Mouse (Mus musculus) heart, embryonic 10.5 days (tissue): ENCODE data around the gene Zbtb12. TPM values are rescaled to one million over a fixed set of nuclear protein-coding genes. Genes with fewer than 3 reads are reported as not detected.
A peak's percentile ranks its signal among the peaks of the same experiment; 100 is the strongest.
"Not testable (repeated sequence)": the region's sequence is repeated elsewhere in the genome, so short reads cannot be mapped to it uniquely, and the experiment has no call there.

ENCODE experiments used
- DNase-seq: peaks from one replicate; pipeline ENCODE4 v3.0.0-alpha.2; 2017; ENCODE audit warnings: low spot score
- H3K27ac ChIP-seq: fragments of 300-500 bp; sonication (generic); 2 replicates; pipeline ENCODE4 v1.5.1; 2016; ENCODE audit warnings: mild to moderate bottlenecking
- H3K27me3 ChIP-seq: fragments of 300-500 bp; sonication (generic); 2 replicates; pipeline ENCODE4 v1.6.1; 2016; ENCODE audit warnings: mild to moderate bottlenecking; ENCODE audit not compliant: poor library complexity, insufficient read depth, severe bottlenecking
- H3K36me3 ChIP-seq: fragments of 300-500 bp; sonication (generic); 2 replicates; pipeline ENCODE4 v1.6.1; 2016; ENCODE audit warnings: mild to moderate bottlenecking, moderate library complexity
- H3K4me1 ChIP-seq: fragments of 300-500 bp; sonication (generic); 2 replicates; pipeline ENCODE4 v1.6.1; 2016; ENCODE audit warnings: mild to moderate bottlenecking
- H3K4me3 ChIP-seq: fragments of 300-500 bp; sonication (generic); 2 replicates; pipeline ENCODE4 v1.5.1; 2016; ENCODE audit warnings: mild to moderate bottlenecking, moderate library complexity
- H3K9me3 ChIP-seq: fragments of 300-500 bp; sonication (generic); 2 replicates; pipeline ENCODE4 v1.6.1; 2016; ENCODE audit warnings: mild to moderate bottlenecking, moderate library complexity
- WGBS: fragments of 180-500 bp; shearing (Covaris S2); methylation state at CpG from one replicate; pipeline ENCODE4 v1.1.7; 2016; 5-methylcytosine and 5-hydroxymethylcytosine counted together
- polyA plus RNA-seq: library from polyadenylated mRNA; unstranded; fragments of >200 nt; fragmentation: Nextera tagmentation; extraction: Ambion mirVana; gene quantifications from 2 replicates; pipeline ENCODE4 v1.2.1, GENCODE M21; 2016

Gene Zbtb12
- polyA plus RNA-seq, 1 experiment from 2014 or later, result 4.1 TPM

- DNase-seq, result peak; percentile 92
- H3K9me3 ChIP-seq, result no peaks in the 10 kb centered on the region
- H3K27ac ChIP-seq, result peak within 1 kb of the TSS; percentile 99
- WGBS, result under 1% methylated on average over 33 of the region's 44 CpGs
- H3K4me3 ChIP-seq, result peak within 1 kb of the TSS; percentile 99
- H3K27me3 ChIP-seq, result no peaks in the 10 kb centered on the region
- H3K36me3 ChIP-seq, result peaks cover 30% of the 10 kb centered on the region
- H3K4me1 ChIP-seq, result peaks cover 46% of the 10 kb centered on the region
Measured at GRCm38 (mm10) chr17:34898160-34898586, 18.9 kb downstream of the Zbtb12 start, which contains the start of the genes C2 and Ehmt2. C2 (minus strand) TSS chr17:34898265. Ehmt2 (plus strand) TSS chr17:34898469.

GRCm38 (mm10) chr17:34898706-34899052 lies 19.4 kb downstream of the Zbtb12 start:
- H3K27ac ChIP-seq, result peak overlapping the region; percentile 99
- no peak for DNase-seq
- H3K4me3 ChIP-seq, result peak overlapping the region; percentile 99
- peaks cover 35% of the 10 kb centered on the region for H3K36me3 ChIP-seq
- H3K27me3 ChIP-seq, result no peaks in the 10 kb centered on the region
- no peaks in the 10 kb centered on the region for H3K9me3 ChIP-seq
- WGBS, result 1% methylated on average over 30 of the region's 47 CpGs
- peaks cover 43% of the 10 kb centered on the region for H3K4me1 ChIP-seq

- peak; percentile 78 for DNase-seq
- Histone ChIP-seq H3K27me3 (no peaks in the 10 kb centered on the region), H3K4me3 (peak overlapping the region; percentile 99), H3K4me1 (peaks cover 38% of the 10 kb centered on the region), H3K36me3 (peaks cover 41% of the 10 kb centered on the region), H3K9me3 (no peaks in the 10 kb centered on the region), H3K27ac (peak overlapping the region; percentile 99)
- under 1% methylated on average over 37 of the region's 45 CpGs for WGBS
Measured at GRCm38 (mm10) chr17:34899053-34899889, 20.0 kb downstream of the Zbtb12 start.

GRCm38 (mm10) chr17:34899890-34900243 lies 20.6 kb downstream of the Zbtb12 start:
- Histone ChIP-seq H3K4me1 (peaks cover 35% of the 10 kb centered on the region), H3K9me3 (no peaks in the 10 kb centered on the region), H3K36me3 (peaks cover 47% of the 10 kb centered on the region), H3K27me3 (no peaks in the 10 kb centered on the region), H3K4me3 (peak overlapping the region; percentile 99), H3K27ac (peak overlapping the region; percentile 99)
- no peak for DNase-seq
- WGBS, result 9% methylated on average over 5 of the region's 5 CpGs

GRCm38 (mm10) chr17:34900826-34901225 lies 21.5 kb downstream of the Zbtb12 start:
- DNase-seq, H3K4me3 ChIP-seq, H3K27me3 ChIP-seq, H3K27ac ChIP-seq, H3K9me3 ChIP-seq: not testable (repeated sequence)
- Histone ChIP-seq H3K36me3 (peaks cover 52% of the 10 kb centered on the region), H3K4me1 (peaks cover 26% of the 10 kb centered on the region)

- not testable (repeated sequence) for H3K27me3 ChIP-seq, H3K4me3 ChIP-seq, DNase-seq, H3K9me3 ChIP-seq, H3K27ac ChIP-seq
- H3K36me3 ChIP-seq, result peaks cover 55% of the 10 kb centered on the region
- WGBS, result 93% methylated on average over 9 of the region's 10 CpGs
- H3K4me1 ChIP-seq, result peaks cover 14% of the 10 kb centered on the region
Measured at GRCm38 (mm10) chr17:34901948-34902347, 22.7 kb downstream of the Zbtb12 start.

GRCm38 (mm10) chr17:34902895-34903294 lies 23.6 kb downstream of the Zbtb12 start:
- WGBS, result 88% methylated on average over 9 of the region's 9 CpGs

GRCm38 (mm10) chr17:34910982-34911381 lies 31.7 kb downstream of the Zbtb12 start:
- 92% methylated on average over 10 of the region's 10 CpGs for WGBS
- Histone ChIP-seq H3K36me3 (peaks cover 78% of the 10 kb centered on the region), H3K27ac (no peak overlapping the region), H3K27me3 (no peaks in the 10 kb centered on the region), H3K9me3 (no peaks in the 10 kb centered on the region), H3K4me1 (peaks cover 18% of the 10 kb centered on the region), H3K4me3 (no peak overlapping the region)
- DNase-seq, result no peak

More at GRCm38 (mm10) chr17:34902895-34903294, 23.6 kb downstream of the Zbtb12 start:
- Histone ChIP-seq H3K4me1 (peaks cover 6% of the 10 kb centered on the region), H3K36me3 (peaks cover 65% of the 10 kb centered on the region), H3K27me3 (no peaks in the 10 kb centered on the region), H3K27ac (no peak overlapping the region), H3K4me3 (no peak overlapping the region), H3K9me3 (no peaks in the 10 kb centered on the region)
- no peak for DNase-seq

- Histone ChIP-seq H3K4me1 (peaks cover 18% of the 10 kb centered on the region), H3K27me3 (no peaks in the 10 kb centered on the region), H3K27ac (no peak overlapping the region), H3K36me3 (peaks cover 69% of the 10 kb centered on the region), H3K9me3 (no peaks in the 10 kb centered on the region), H3K4me3 (no peak overlapping the region)
- WGBS, result 49% methylated on average over 5 of the region's 5 CpGs
- DNase-seq, result no peak
Measured at GRCm38 (mm10) chr17:34911945-34912351, 32.7 kb downstream of the Zbtb12 start.

- Histone ChIP-seq H3K27ac (0 out of 2 replicates have a peak within 1 kb of the TSS, but pooled peaks have one; percentile 2), H3K9me3 (no peaks in the 10 kb centered on the region), H3K36me3 (peaks cover 47% of the 10 kb centered on the region), H3K27me3 (no peaks in the 10 kb centered on the region), H3K4me1 (peaks cover 23% of the 10 kb centered on the region), H3K4me3 (no peak within 1 kb of the TSS; the same call in 1 of the 2 replicates)
- WGBS, result 38% methylated on average over 18 of the region's 18 CpGs
- DNase-seq, result no peak
Measured at GRCm38 (mm10) chr17:34913930-34914665, 34.8 kb downstream of the Zbtb12 start, which contains the start of gene Slc44a4. Slc44a4 (plus strand) TSS chr17:34914466.

GRCm38 (mm10) chr17:34915410-34915831 lies 36.1 kb downstream of the Zbtb12 start:
- 15% methylated on average over 11 of the region's 11 CpGs for WGBS
- DNase-seq, result no peak
- peaks cover 34% of the 10 kb centered on the region for H3K36me3 ChIP-seq
- H3K4me3 ChIP-seq, result peak overlapping the region; percentile 35
- peaks cover 23% of the 10 kb centered on the region for H3K4me1 ChIP-seq
- no peaks in the 10 kb centered on the region for H3K9me3 ChIP-seq
- no peaks in the 10 kb centered on the region for H3K27me3 ChIP-seq
- peak overlapping the region; percentile 59; the same call in 1 of the 2 replicates for H3K27ac ChIP-seq

GRCm38 (mm10) chr17:34916316-34916715 lies 37.0 kb downstream of the Zbtb12 start:
- Histone ChIP-seq H3K4me3 (no peak overlapping the region), H3K9me3 (no peaks in the 10 kb centered on the region), H3K36me3 (peaks cover 25% of the 10 kb centered on the region), H3K27me3 (no peaks in the 10 kb centered on the region), H3K4me1 (peaks cover 19% of the 10 kb centered on the region), H3K27ac (no peak overlapping the region)
- WGBS, result 83% methylated on average over 5 of the region's 5 CpGs
- DNase-seq, result no peak

- H3K36me3 ChIP-seq, result peaks cover 16% of the 10 kb centered on the region
- H3K27ac ChIP-seq, result no peak overlapping the region
- H3K27me3 ChIP-seq, result no peaks in the 10 kb centered on the region
- peaks cover 16% of the 10 kb centered on the region for H3K4me1 ChIP-seq
- H3K4me3 ChIP-seq, result no peak overlapping the region
- WGBS, result 73% methylated on average over 9 of the region's 9 CpGs
- no peaks in the 10 kb centered on the region for H3K9me3 ChIP-seq
- no peak for DNase-seq
Measured at GRCm38 (mm10) chr17:34917188-34917587, 37.9 kb downstream of the Zbtb12 start.
